Mouse (Mus musculus) gonadal fat pad, adult 2 months (tissue): Measurements from ENCODE around the gene Plk3. TPM values are rescaled to one million over a fixed set of nuclear protein-coding genes. Genes with fewer than 3 reads are reported as not detected.

Experiments
- DNase-seq: peaks from one replicate; pipeline ENCODE4 v3.0.0-alpha.2; 2012; ENCODE audit warnings: low read depth
- polyA plus RNA-seq: library from polyadenylated mRNA; depleted of rRNA; stranded (reverse); fragments of >200 nt; gene quantifications from 2 replicates; pipeline ENCODE4 v1.2.3, GENCODE M21; 2012

Plk3 gene
- polyA plus RNA-seq, 1 experiment, result 15.0 TPM

DNA sequence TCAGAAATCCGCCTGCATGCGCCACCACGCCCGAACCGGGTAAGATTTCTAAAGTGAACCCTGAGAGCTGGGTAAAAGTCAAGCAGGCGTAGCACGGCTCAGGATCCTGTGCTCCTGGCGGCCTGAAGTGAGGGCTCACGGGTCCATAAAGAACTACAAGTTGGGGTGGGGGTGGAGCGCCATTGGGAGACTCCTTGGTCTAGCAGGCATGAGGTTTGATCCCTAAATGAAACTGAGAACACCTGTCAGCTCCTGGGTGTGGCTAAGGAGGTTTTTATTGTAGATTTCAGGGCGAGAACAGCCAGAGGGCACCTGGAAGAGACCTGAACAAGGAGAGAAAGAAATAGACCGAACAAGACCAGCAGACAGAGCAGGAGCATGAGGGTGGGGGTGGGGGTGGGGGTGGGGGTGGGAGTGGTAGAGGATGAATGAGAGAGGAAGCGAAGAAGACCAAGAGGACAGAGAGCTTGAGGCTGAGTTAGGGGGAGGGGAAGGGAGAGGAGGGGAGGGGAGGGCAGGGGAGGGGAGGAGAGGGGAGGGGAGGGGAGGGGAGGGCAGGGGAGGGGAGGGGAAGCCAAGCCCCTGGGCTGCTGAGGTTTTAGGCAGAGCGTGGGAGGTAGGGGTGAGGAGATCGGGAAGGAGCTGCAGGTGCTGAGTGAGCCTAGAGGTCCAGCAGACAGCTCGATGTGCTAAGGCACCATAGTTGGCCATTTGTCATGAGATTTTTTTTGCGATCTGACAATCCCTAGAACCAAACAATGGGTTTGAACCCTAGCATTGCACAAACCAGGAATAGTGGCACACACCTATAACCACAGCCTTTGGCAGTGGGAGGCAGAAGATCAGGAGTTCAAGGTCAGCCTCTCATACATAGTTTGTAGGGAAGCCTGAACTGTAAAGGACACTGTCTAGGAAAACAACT, 4.8 kb upstream of the Plk3 start:
- DNase-seq, result no peak

GRCm38 (mm10) chr4:117136034-117136433, 2.3 kb upstream of the Plk3 start:
- DNase-seq, result no peak

- no peak for DNase-seq
Measured at GRCm38 (mm10) chr4:117134601-117134995, 835 bp upstream of the Plk3 start.

DNA sequence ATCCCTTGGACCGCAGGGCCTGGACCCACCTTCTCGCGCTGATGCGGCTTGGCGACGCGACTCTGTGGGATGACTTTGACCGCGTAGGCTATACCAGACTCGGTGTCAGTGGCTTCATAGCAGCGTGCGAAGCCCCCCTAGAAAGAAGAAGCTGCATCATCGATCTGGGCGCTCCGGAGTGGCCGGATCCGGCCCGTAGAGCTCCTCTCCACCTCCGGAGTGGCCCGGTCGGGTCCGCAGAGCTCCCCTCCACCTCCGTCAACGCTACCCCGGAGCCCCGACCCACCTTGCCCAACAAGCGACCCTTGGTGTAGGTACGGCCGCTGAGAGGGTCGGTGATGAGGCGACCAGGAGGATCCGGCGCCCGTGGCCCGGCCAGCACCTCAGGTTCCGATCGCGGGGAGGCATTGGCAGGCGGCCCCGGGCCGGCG, 382 bp downstream of the Plk3 start:
- no peak for DNase-seq

- no peak for DNase-seq
Measured at GRCm38 (mm10) chr4:117132794-117133143, 994 bp downstream of the Plk3 start.

GRCm38 (mm10) chr4:117131890-117132793, 1.6 kb downstream of the Plk3 start:
- no peak for DNase-seq

DNA sequence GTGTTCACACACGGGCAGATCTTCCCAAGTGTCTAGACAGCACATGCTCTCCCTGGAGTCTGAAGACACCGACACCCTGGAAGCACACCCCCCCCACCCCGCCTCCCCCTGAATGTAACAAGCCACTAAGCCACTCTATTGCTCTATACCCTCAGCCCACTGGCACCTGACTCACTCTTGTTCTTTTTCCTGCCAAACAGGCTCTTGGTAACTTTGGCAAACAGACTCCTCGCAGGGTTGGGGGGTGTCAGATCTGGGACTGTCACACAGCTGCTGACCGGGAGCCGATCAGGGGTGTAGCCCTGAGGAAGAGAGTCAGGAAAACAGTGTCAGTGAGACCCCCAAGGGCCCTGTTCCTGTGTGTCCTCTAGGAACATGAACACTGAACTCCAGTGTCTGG, 2.6 kb downstream of the Plk3 start:
- DNase-seq, result no peak

- no peak for DNase-seq
Measured at GRCm38 (mm10) chr4:117130790-117131189, 3.0 kb downstream of the Plk3 start.

DNA sequence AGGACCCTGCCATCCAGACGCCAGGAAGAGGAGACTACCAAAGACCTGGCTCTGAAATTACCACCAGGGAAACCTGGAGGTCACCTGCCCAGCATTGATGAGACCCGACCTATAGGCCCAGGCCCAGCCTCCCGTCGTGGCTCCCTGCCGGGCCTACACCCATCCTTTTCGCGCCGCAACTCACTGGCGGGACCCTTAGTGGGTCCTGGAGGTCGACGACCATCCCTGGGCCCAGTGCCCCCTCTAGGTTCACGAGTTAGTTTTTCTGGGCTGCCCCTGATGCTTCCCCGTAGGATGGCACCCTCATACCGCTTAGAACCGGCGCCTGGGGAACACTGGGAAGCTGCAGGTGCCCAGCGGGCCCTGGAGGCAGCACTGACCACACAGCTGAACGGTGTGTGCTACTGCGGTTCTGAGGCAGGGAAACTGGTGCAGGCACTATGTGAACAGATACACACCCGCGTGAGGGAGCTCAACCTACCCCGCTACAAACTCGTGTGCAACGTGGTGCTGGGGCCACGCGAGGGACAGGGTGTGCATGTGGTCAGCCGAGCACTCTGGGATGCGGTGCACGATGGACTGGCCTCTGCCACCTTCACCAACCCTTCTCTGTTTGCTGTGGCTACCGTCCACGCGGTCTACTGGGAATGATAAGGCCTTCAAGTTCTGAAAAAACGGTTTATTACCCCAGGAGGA, 5.6 kb downstream of the Plk3 start:
- DNase-seq, result no peak

DNA sequence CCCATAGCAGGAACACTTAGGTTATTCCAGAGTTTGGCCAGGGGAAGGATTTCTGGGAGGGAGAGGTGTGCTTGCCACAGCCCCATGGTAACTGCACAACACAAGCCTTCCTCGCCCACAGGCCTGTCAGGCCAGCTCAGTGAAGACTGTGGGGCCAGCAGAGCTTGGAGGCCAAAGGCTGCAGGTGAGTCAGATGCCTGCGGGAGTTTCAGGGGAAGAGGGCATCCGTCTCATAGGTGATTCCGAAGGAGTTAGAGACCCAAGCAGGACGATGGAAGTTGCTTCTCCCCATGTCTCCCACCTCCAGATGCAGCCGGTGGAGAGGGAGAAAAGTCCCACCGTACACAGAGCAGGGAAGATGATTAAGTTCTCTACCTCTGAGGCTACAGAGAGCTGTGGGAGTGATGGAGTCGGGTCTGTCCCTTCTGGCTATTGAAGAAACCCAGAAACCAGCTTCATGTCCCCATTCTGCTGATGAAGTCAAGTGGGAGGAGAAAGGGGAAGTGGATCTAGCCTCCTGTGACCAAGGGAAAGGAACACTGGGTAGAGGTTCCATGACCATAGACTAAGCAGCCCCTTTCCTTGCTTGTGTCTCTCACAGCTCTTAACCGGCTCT, 7.0 kb downstream of the Plk3 start, which contains the start of gene Tctex1d4:
Tctex1d4 (plus strand) TSS at position 120 of the 616 bp plus-strand sequence.
- no peak for DNase-seq

- no peak for DNase-seq
Measured at GRCm38 (mm10) chr4:117125910-117126674, 7.7 kb downstream of the Plk3 start.

DNA sequence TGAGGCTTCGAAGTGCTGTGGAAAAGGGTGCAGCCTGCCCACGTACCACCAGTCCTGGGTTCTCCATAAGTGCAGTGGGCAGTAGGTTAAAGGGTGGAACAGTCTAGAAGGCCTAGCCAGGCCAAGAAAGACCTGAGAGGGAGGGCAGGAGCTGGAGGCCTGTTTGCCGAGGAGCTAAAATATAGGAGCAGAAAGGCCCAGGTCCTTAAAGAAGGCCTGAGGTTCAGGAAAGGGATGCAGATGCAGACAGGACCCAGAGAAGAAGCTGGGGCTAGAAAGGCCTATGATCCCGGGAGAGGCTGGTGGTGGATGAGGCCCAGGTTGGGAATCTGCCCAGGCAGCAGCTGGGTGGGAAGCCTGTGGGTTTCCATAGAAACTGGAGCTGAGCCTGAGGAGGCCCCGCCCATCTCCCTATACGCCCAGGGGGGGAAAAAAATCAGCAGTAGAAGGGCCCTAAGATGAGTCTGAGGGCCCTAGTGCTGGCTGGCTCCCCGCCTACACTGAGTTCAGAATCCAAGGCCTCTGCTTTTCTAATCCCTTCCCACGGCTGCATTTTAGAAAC, 8.3 kb downstream of the Plk3 start, which contains the start of gene Btbd19:
Btbd19 (minus strand) TSS at position 378 of the 562 bp plus-strand sequence.
- DNase-seq, result no peak

GRCm38 (mm10) chr4:117124518-117125347, 9.0 kb downstream of the Plk3 start:
- DNase-seq, result no peak

DNA sequence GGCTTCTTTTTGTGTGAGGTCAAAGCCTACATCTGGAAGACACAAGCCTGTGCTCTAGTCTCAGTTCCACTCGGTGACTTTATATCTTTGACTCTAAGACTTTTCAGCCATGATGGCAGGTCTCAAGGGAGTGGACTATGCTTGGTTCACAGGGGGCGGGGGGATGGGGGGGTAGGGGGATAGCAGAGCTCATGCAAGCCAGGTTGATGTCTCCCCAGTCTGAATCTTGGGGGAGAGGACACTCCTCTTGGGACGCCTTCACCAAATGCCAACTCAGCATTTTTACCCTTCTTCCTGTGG, 9.6 kb downstream of the Plk3 start:
- DNase-seq, result no peak

- no peak for DNase-seq
Measured at GRCm38 (mm10) chr4:117123546-117124217, 10.1 kb downstream of the Plk3 start.

GRCm38 (mm10) chr4:117122209-117122608, 11.6 kb downstream of the Plk3 start:
- no peak for DNase-seq

- DNase-seq, result no peak
Measured at GRCm38 (mm10) chr4:117120445-117121414, 13.0 kb downstream of the Plk3 start.

GRCm38 (mm10) chr4:117120052-117120444, 13.7 kb downstream of the Plk3 start:
- DNase-seq, result no peak
